11 mouse cellular contexts compared by ENCODE assay signal in genomic region chr13:47056126-47056525, GRCm38 (mm10). TPM values are rescaled to one million over a fixed set of nuclear protein-coding genes. Genes with fewer than 3 reads are reported as not detected.
DNase-seq lines count a peak whose midpoint lies in the region; ATAC-seq and TF ChIP-seq lines count a peak whose summit lies in the region.
"Had no signal": no experiment of that assay in that cellular context is flagged by ENCODE, and none has a peak within 500 bp of the region (broad histone marks: within the 10 kb centered on the region; RNA-seq: fewer than 3 reads in every experiment).

No protein-coding gene starts in this region.

- TF ChIP-seq CTCF in thymus, adult 2 months (IDR thresholded peaks at IDR 0.05; ENCODE audit: borderline replicate concordance, control insufficient read depth, extremely low read depth, insufficient read depth, low read length, poor library complexity): peak; percentile 35; the same call in 1 of the 2 replicates
- no peak for TF ChIP-seq CTCF in liver, postnatal 0 days (IDR thresholded peaks at IDR 0.05; ENCODE audit: low read depth)

- H3K36me3 ChIP-seq in embryonic facial prominence, embryonic 14.5 days (ENCODE audit: control insufficient read depth, insufficient read depth, low read length): peaks cover 58% of the 10 kb centered on the region
- peaks cover 54% of the 10 kb centered on the region for H3K36me3 ChIP-seq in embryonic facial prominence, embryonic 10.5 days (replicated peaks)
- peaks cover 33% of the 10 kb centered on the region for H3K36me3 ChIP-seq in thymus, adult 2 months (ENCODE audit: control insufficient read depth, insufficient read depth, low read length)
- H3K36me3 ChIP-seq in hindbrain, embryonic 16.5 days (ENCODE audit: control insufficient read depth, insufficient read depth, low read length): peaks cover 24% of the 10 kb centered on the region
- H3K36me3 ChIP-seq in liver, postnatal 0 days (replicated peaks; ENCODE audit: insufficient read depth, low read length): peaks cover 21% of the 10 kb centered on the region

- DNase-seq in embryonic facial prominence, embryonic 14.5 days (ENCODE audit: low spot score): peak; percentile 44
- no peak for DNase-seq in embryonic facial prominence, embryonic 10.5 days (ENCODE audit: low spot score)
- DNase-seq in frontal cortex, postnatal 10 days (ENCODE audit: low spot score in 2 of 2): peak; percentile 44 to 56
- DNase-seq in left cerebral cortex, postnatal 36 days (ENCODE audit: low spot score in 2 of 2): peak; percentile 64 to 76
- peak; percentile 79 for DNase-seq in thymus, adult 2 months
- DNase-seq in gastrocnemius, adult 18-20 months (ENCODE audit: low spot score): no peak
- no peak for DNase-seq in liver, postnatal 0 days
- DNase-seq: cerebellum, adult 11 months; heart, adult 18-20 months had no signal

- ATAC-seq in embryonic facial prominence, embryonic 14.5 days (ENCODE audit: low read depth): no peak
- no peak for ATAC-seq in hindbrain, embryonic 16.5 days
- ATAC-seq in liver, postnatal 0 days: no peak

- TF ChIP-seq POLR2A in thymus, adult 2 months (IDR thresholded peaks at IDR 0.05; ENCODE audit: control insufficient read depth, extremely low read depth, insufficient read depth, low read length, poor library complexity): no peak

- intact Hi-C loops in left cerebral cortex, postnatal 36 days (cut with DNase I): no loop called here

- TF ChIP-seq EP300 in liver, postnatal 0 days (IDR thresholded peaks at IDR 0.05; ENCODE audit: low read depth): no peak

- H3K27me3 ChIP-seq in embryonic facial prominence, embryonic 14.5 days (replicated peaks; ENCODE audit: control insufficient read depth, insufficient read depth, low read length): no peaks in the 10 kb centered on the region
- H3K27me3 ChIP-seq in embryonic facial prominence, embryonic 10.5 days (replicated peaks; ENCODE audit: low read depth, poor library complexity, severe bottlenecking): no peaks in the 10 kb centered on the region
- no peaks in the 10 kb centered on the region for H3K27me3 ChIP-seq in thymus, adult 2 months (ENCODE audit: control insufficient read depth, insufficient read depth, low read length)
- H3K27me3 ChIP-seq in hindbrain, embryonic 16.5 days (replicated peaks; ENCODE audit: control insufficient read depth, insufficient read depth, low read length): no peaks in the 10 kb centered on the region
- no peaks in the 10 kb centered on the region for H3K27me3 ChIP-seq in liver, postnatal 0 days (ENCODE audit: insufficient read depth, low read length)
- H3K27me3 ChIP-seq: hindbrain, embryonic 13.5 days had no signal

- no peak overlapping the region for H3K4me2 ChIP-seq in embryonic facial prominence, embryonic 14.5 days (ENCODE audit: low read depth, low read length)
- H3K4me2 ChIP-seq in hindbrain, embryonic 16.5 days (ENCODE audit: low read length): no peak overlapping the region
- no peak overlapping the region for H3K4me2 ChIP-seq in liver, postnatal 0 days (ENCODE audit: low read depth, low read length)
- H3K4me2 ChIP-seq: hindbrain, embryonic 13.5 days had no signal

- 83% methylated on average over 11 of the region's 11 CpGs for whole genome bisulfite sequencing in embryonic facial prominence, embryonic 14.5 days
- WGBS in embryonic facial prominence, embryonic 10.5 days: 90% methylated on average over 11 of the region's 11 CpGs
- 9% methylated on average over 11 of the region's 11 CpGs for WGBS in thymus, adult 2 months
- 87% methylated on average over 11 of the region's 11 CpGs for WGBS in hindbrain, embryonic 16.5 days
- WGBS in liver, postnatal 0 days (ENCODE audit: insufficient replicate concordance): 63% methylated on average over 11 of the region's 11 CpGs

- no peak overlapping the region for H3K27ac ChIP-seq in embryonic facial prominence, embryonic 14.5 days (replicated peaks; ENCODE audit: low read depth, low read length)
- no peak overlapping the region for H3K27ac ChIP-seq in embryonic facial prominence, embryonic 10.5 days (replicated peaks)
- H3K27ac ChIP-seq in thymus, adult 2 months (ENCODE audit: control insufficient read depth, insufficient read depth, low read length): peak overlapping the region; percentile 87
- H3K27ac ChIP-seq in hindbrain, embryonic 16.5 days (ENCODE audit: low read depth, low read length): no peak overlapping the region
- H3K27ac ChIP-seq in liver, postnatal 0 days (ENCODE audit: low read depth): no peak overlapping the region
- H3K27ac ChIP-seq: hindbrain, embryonic 13.5 days had no signal

- no peak overlapping the region for H3K4me3 ChIP-seq in embryonic facial prominence, embryonic 14.5 days (ENCODE audit: low read depth, low read length)
- H3K4me3 ChIP-seq in embryonic facial prominence, embryonic 10.5 days: no peak overlapping the region
- H3K4me3 ChIP-seq in thymus, adult 2 months (ENCODE audit: control insufficient read depth, insufficient read depth, low read length): no peak overlapping the region
- H3K4me3 ChIP-seq in hindbrain, embryonic 16.5 days (ENCODE audit: low read length): no peak overlapping the region
- no peak overlapping the region for H3K4me3 ChIP-seq in liver, postnatal 0 days (ENCODE audit: low read depth, low read length)
- H3K4me3 ChIP-seq: hindbrain, embryonic 13.5 days had no signal

- no peaks in the 10 kb centered on the region for H3K4me1 ChIP-seq in embryonic facial prominence, embryonic 14.5 days (ENCODE audit: control insufficient read depth, insufficient read depth, low read length)
- H3K4me1 ChIP-seq in embryonic facial prominence, embryonic 10.5 days: 0 out of 2 replicates have a peak, but pooled peaks cover 3% of the 10 kb centered on the region
- peaks cover 20% of the 10 kb centered on the region for H3K4me1 ChIP-seq in thymus, adult 2 months (replicated peaks; ENCODE audit: control insufficient read depth, insufficient read depth, low read length)
- no peaks in the 10 kb centered on the region for H3K4me1 ChIP-seq in hindbrain, embryonic 16.5 days (ENCODE audit: control insufficient read depth, insufficient read depth, low read depth, low read length)
- H3K4me1 ChIP-seq in liver, postnatal 0 days (ENCODE audit: insufficient read depth): no peaks in the 10 kb centered on the region
- H3K4me1 ChIP-seq: hindbrain, embryonic 13.5 days had no signal

- H3K9me3 ChIP-seq in embryonic facial prominence, embryonic 14.5 days (ENCODE audit: control insufficient read depth, low read length): no peaks in the 10 kb centered on the region
- no peaks in the 10 kb centered on the region for H3K9me3 ChIP-seq in embryonic facial prominence, embryonic 10.5 days
- no peaks in the 10 kb centered on the region for H3K9me3 ChIP-seq in hindbrain, embryonic 16.5 days (ENCODE audit: control insufficient read depth, low read length)
- no peaks in the 10 kb centered on the region for H3K9me3 ChIP-seq in liver, postnatal 0 days (ENCODE audit: low read length)
- H3K9me3 ChIP-seq: hindbrain, embryonic 13.5 days had no signal

- no peak overlapping the region for H3K9ac ChIP-seq in embryonic facial prominence, embryonic 14.5 days (ENCODE audit: low read depth, low read length)
- H3K9ac ChIP-seq in hindbrain, embryonic 16.5 days (ENCODE audit: low read depth, low read length): no peak overlapping the region
- H3K9ac ChIP-seq in liver, postnatal 0 days (replicated peaks): no peak overlapping the region
- H3K9ac ChIP-seq: hindbrain, embryonic 13.5 days had no signal

RNA-seq across cellular contexts. Expression of gene Tpmt, which starts 11.6 kb away (rescaled TPM):
- 17.7 and 19.9 TPM in 2 replicates for polyA plus RNA-seq in embryonic facial prominence, embryonic 14.5 days (2014; fragmentation: Nextera tagmentation; extraction: Ambion mirVana)
- 30.0 and 32.3 TPM in 2 replicates for polyA plus RNA-seq in embryonic facial prominence, embryonic 10.5 days (2016; fragmentation: Nextera tagmentation; extraction: Ambion mirVana)
- total RNA-seq in left cerebral cortex, postnatal 36 days (2021): 1 to 10 TPM; 9.7 to 10.0 TPM
- polyA plus RNA-seq in thymus, adult 2 months (2012; rRNA removed): 2.1 and 3.1 TPM in 2 replicates
- 19.6 and 22.7 TPM in 2 replicates for polyA plus RNA-seq in hindbrain, embryonic 16.5 days (2015; fragmentation: Nextera tagmentation; extraction: Ambion mirVana)
- 1 to 10 TPM; 3.7 to 6.6 TPM for total RNA-seq in gastrocnemius, adult 18-20 months (2021)
- 26.7 and 28.4 TPM in 2 replicates for polyA plus RNA-seq in liver, postnatal 0 days (2015; fragmentation: Nextera tagmentation; extraction: Ambion mirVana)

RNA-seq across cellular contexts. Expression of gene Kdm1b, which starts 12.8 kb away (rescaled TPM):
- 11.6 and 14.0 TPM in 2 replicates for polyA plus RNA-seq in embryonic facial prominence, embryonic 14.5 days (2014; fragmentation: Nextera tagmentation; extraction: Ambion mirVana)
- 14.2 and 14.5 TPM in 2 replicates for polyA plus RNA-seq in embryonic facial prominence, embryonic 10.5 days (2016; fragmentation: Nextera tagmentation; extraction: Ambion mirVana)
- 1 to 10 TPM; 7.7 to 9.9 TPM for total RNA-seq in left cerebral cortex, postnatal 36 days (2021)
- 23.6 and 25.2 TPM in 2 replicates for polyA plus RNA-seq in thymus, adult 2 months (2012; rRNA removed)
- polyA plus RNA-seq in hindbrain, embryonic 16.5 days (2015; fragmentation: Nextera tagmentation; extraction: Ambion mirVana): 17.5 and 20.7 TPM in 2 replicates
- total RNA-seq in gastrocnemius, adult 18-20 months (2021): 1 to 10 TPM; 7.9 to 8.6 TPM
- polyA plus RNA-seq in liver, postnatal 0 days (2015; fragmentation: Nextera tagmentation; extraction: Ambion mirVana): 4.0 and 4.6 TPM in 2 replicates

RNA-seq across cellular contexts. Expression of gene Nhlrc1, which starts 41.5 kb away (rescaled TPM):
- polyA plus RNA-seq in embryonic facial prominence, embryonic 14.5 days (2014; fragmentation: Nextera tagmentation; extraction: Ambion mirVana): 4.1 and 4.8 TPM in 2 replicates
- polyA plus RNA-seq in embryonic facial prominence, embryonic 10.5 days (2016; fragmentation: Nextera tagmentation; extraction: Ambion mirVana): 2.0 and 3.0 TPM in 2 replicates
- 10 to 100 TPM; 16.0 to 18.2 TPM for total RNA-seq in left cerebral cortex, postnatal 36 days (2021)
- polyA plus RNA-seq in thymus, adult 2 months (2012; rRNA removed): 1.3 and 1.7 TPM in 2 replicates
- 17.8 and 18.2 TPM in 2 replicates for polyA plus RNA-seq in hindbrain, embryonic 16.5 days (2015; fragmentation: Nextera tagmentation; extraction: Ambion mirVana)
- total RNA-seq in gastrocnemius, adult 18-20 months (2021): 1 to 10 TPM; 5.1 to 5.2 TPM
- 0.95 TPM in 2 replicates for polyA plus RNA-seq in liver, postnatal 0 days (2015; fragmentation: Nextera tagmentation; extraction: Ambion mirVana)

RNA-seq across cellular contexts. Expression of gene Dek, which starts 49.9 kb away (rescaled TPM):
- 188 and 208 TPM in 2 replicates for polyA plus RNA-seq in embryonic facial prominence, embryonic 14.5 days (2014; fragmentation: Nextera tagmentation; extraction: Ambion mirVana)
- polyA plus RNA-seq in embryonic facial prominence, embryonic 10.5 days (2016; fragmentation: Nextera tagmentation; extraction: Ambion mirVana): 340 and 346 TPM in 2 replicates
- 10 to 100 TPM; 45.4 to 55.7 TPM for total RNA-seq in left cerebral cortex, postnatal 36 days (2021)
- polyA plus RNA-seq in thymus, adult 2 months (2012; rRNA removed): 50.4 and 109 TPM in 2 replicates
- 99.1 and 101 TPM in 2 replicates for polyA plus RNA-seq in hindbrain, embryonic 16.5 days (2015; fragmentation: Nextera tagmentation; extraction: Ambion mirVana)
- total RNA-seq in gastrocnemius, adult 18-20 months (2021): 10 to 100 TPM; 36.0 to 36.8 TPM
- polyA plus RNA-seq in liver, postnatal 0 days (2015; fragmentation: Nextera tagmentation; extraction: Ambion mirVana): 285 and 302 TPM in 2 replicates

Comparison
In these comparisons a context has a peak if more than half of its experiments do, and no peak if none do; other contexts are left out.
1. DNase-seq: peak in embryonic facial prominence, embryonic 14.5 days (single experiment), frontal cortex, postnatal 10 days (2 of 2), left cerebral cortex, postnatal 36 days (2 of 2) and thymus, adult 2 months (single experiment); none in embryonic facial prominence, embryonic 10.5 days (single experiment), gastrocnemius, adult 18-20 months (single experiment) and liver, postnatal 0 days (single experiment).